Mouse (Mus musculus): ENCODE measurements around the gene Wwox. TPM values are rescaled to one million over a fixed set of nuclear protein-coding genes. Genes with fewer than 3 reads are reported as not detected.
"Not testable (repeated sequence)": the region's sequence is repeated elsewhere in the genome, so short reads cannot be mapped to it uniquely, and the experiment has no call there.

The Wwox gene
- polyA plus RNA-seq, 1 experiment from 2014 or later, result 20.0 TPM

DNA sequence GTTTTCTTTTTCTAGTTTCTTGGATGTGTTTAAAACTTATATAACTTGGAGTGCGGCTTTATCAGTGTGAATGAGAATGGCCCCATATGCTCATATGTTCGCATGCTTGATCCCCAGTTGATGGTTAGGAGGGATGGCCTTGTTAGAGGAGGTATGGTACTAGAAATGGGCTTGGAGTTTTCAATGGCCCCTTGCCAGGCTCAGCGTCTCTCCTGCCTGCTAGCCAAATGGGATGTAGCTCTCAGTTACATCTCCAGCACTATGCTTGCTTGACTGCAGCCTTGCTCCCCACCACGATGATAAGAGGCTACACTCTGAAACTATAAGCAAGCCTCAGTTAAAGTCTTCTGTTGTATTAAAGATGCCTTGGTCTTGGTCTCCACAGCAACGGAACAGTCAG is 387.5 kb downstream of the Wwox start:
- no peak for ATAC-seq (ENCODE audit: borderline replicate concordance, extremely low read depth, low FRiP score, low TSS enrichment)
- peaks cover 3% of the 10 kb centered on the region; the same call in 1 of the 2 replicates for H3K4me1 ChIP-seq
- H3K36me3 ChIP-seq, result no peaks in the 10 kb centered on the region
- no peak overlapping the region for H3K27ac ChIP-seq
- no peak overlapping the region for H3K4me2 ChIP-seq
- WGBS, result 74% methylated on average over 5 of the region's 5 CpGs
- H3K9ac ChIP-seq, result no peak overlapping the region
- no peak overlapping the region for H3K4me3 ChIP-seq
- H3K9me3 ChIP-seq, result no peaks in the 10 kb centered on the region
- no peaks in the 10 kb centered on the region for H3K27me3 ChIP-seq

- not testable (repeated sequence) for ATAC-seq (ENCODE audit: borderline replicate concordance, extremely low read depth, low FRiP score, low TSS enrichment); H3K4me2 ChIP-seq
Measured at GRCm38 (mm10) chr8:114827810-114828209, 388.4 kb downstream of the Wwox start.

DNA sequence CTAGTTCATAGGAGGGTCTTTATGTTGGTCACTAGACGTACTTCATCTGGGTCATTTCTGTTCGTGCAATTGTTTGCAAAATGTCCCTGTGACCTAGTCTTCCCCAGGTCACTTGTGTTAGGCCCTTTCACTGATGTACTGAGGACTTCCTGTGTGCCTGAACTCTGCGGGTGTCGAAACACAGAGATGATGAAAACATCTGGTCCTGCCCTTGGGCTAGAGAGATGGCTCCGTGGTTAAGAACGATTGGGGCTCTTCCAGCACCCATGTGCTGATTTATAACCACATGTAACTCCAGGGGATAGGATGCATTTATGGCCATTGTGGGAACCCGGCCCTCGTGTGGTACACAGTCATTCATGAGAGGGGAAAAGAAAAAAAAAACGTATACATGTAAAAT is 392.1 kb downstream of the Wwox start:
- H3K9me3 ChIP-seq, result no peaks in the 10 kb centered on the region
- ATAC-seq (ENCODE audit: borderline replicate concordance, extremely low read depth, low FRiP score, low TSS enrichment), result no peak
- H3K27ac ChIP-seq, result no peak overlapping the region
- WGBS, result 53% methylated on average over 9 of the region's 9 CpGs
- H3K36me3 ChIP-seq, result no peaks in the 10 kb centered on the region
- no peaks in the 10 kb centered on the region for H3K27me3 ChIP-seq
- H3K4me1 ChIP-seq, result peaks cover 8% of the 10 kb centered on the region; the same call in 1 of the 2 replicates
- no peak overlapping the region for H3K4me2 ChIP-seq
- H3K9ac ChIP-seq, result no peak overlapping the region
- H3K4me3 ChIP-seq, result no peak overlapping the region

More at GRCm38 (mm10) chr8:114827810-114828209, 388.4 kb downstream of the Wwox start:
- not testable (repeated sequence) for H3K36me3 ChIP-seq, H3K9me3 ChIP-seq, H3K27ac ChIP-seq, H3K4me3 ChIP-seq, H3K27me3 ChIP-seq, H3K9ac ChIP-seq, H3K4me1 ChIP-seq
- WGBS, result 56% methylated on average over 1 of the region's 1 CpGs

GRCm38 (mm10) chr8:114832251-114832774 is 392.9 kb downstream of the Wwox start:
- H3K4me3 ChIP-seq, result no peak overlapping the region
- ATAC-seq (ENCODE audit: borderline replicate concordance, extremely low read depth, low FRiP score, low TSS enrichment), result no peak
- no peaks in the 10 kb centered on the region for H3K9me3 ChIP-seq
- peaks cover 8% of the 10 kb centered on the region; the same call in 1 of the 2 replicates for H3K4me1 ChIP-seq
- H3K36me3 ChIP-seq, result no peaks in the 10 kb centered on the region
- H3K4me2 ChIP-seq, result no peak overlapping the region
- no peaks in the 10 kb centered on the region for H3K27me3 ChIP-seq
- H3K27ac ChIP-seq, result no peak overlapping the region
- 52% methylated on average over 8 of the region's 8 CpGs for WGBS
- H3K9ac ChIP-seq, result no peak overlapping the region

DNA sequence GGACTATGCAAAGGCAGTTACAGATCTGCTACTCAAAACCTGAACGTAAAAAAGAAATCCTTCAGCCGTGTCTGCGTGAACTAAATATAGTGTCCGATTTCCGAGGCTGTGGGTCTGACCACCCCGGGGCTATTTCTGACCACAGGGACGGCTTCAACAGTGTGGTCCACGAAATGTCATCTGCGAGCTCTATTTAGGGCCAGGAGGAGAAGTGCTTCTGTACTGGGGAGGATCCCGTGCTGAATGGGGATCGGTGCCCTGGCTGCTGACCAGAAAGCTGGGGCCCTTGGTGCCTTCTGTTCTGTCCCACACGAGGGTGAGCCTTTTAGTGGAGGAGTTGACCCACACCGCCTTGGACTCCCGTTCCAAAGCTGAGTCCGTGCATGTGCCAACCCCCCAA is 395.3 kb downstream of the Wwox start:
- Histone ChIP-seq H3K4me3 (no peak overlapping the region), H3K36me3 (no peaks in the 10 kb centered on the region), H3K27me3 (no peaks in the 10 kb centered on the region), H3K27ac (no peak overlapping the region), H3K9me3 (no peaks in the 10 kb centered on the region), H3K4me1 (peaks cover 8% of the 10 kb centered on the region; the same call in 1 of the 2 replicates), H3K4me2 (no peak overlapping the region), H3K9ac (no peak overlapping the region)
- ATAC-seq (ENCODE audit: borderline replicate concordance, extremely low read depth, low FRiP score, low TSS enrichment), result no peak
- WGBS, result 83% methylated on average over 15 of the region's 15 CpGs

- Histone ChIP-seq H3K4me1 (no peaks in the 10 kb centered on the region), H3K4me2 (no peak overlapping the region), H3K4me3 (no peak overlapping the region), H3K9ac (no peak overlapping the region), H3K27ac (no peak overlapping the region), H3K27me3 (no peaks in the 10 kb centered on the region), H3K36me3 (no peaks in the 10 kb centered on the region), H3K9me3 (no peaks in the 10 kb centered on the region)
- 88% methylated on average over 10 of the region's 10 CpGs for WGBS
- ATAC-seq (ENCODE audit: borderline replicate concordance, extremely low read depth, low FRiP score, low TSS enrichment), result no peak
Measured at GRCm38 (mm10) chr8:114839998-114840397, 400.5 kb downstream of the Wwox start.

DNA sequence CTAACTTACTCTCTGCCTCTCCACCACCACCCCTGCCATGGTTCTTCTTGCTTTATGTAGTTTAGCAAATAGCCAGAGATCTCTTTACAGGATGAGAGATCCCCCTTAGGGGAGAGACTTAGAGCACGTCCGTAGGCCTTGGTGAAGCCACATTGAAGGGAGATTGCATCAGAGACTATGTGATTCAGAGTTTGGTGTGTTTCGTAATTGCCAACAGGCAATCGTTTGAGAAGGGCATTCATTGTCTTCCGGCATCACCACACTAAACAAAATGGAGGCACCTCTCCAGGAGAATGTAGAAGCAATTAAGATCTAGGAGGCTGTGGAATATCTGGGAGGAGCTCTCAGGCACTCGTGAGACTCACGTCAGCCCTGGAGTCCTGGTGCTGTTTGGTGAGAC is 408.2 kb downstream of the Wwox start:
- no peaks in the 10 kb centered on the region for H3K36me3 ChIP-seq
- ATAC-seq (ENCODE audit: borderline replicate concordance, extremely low read depth, low FRiP score, low TSS enrichment), result no peak
- no peak overlapping the region for H3K4me2 ChIP-seq
- no peaks in the 10 kb centered on the region for H3K9me3 ChIP-seq
- H3K9ac ChIP-seq, result no peak overlapping the region
- WGBS, result 86% methylated on average over 7 of the region's 7 CpGs
- H3K4me3 ChIP-seq, result no peak overlapping the region
- H3K27ac ChIP-seq, result no peak overlapping the region
- H3K4me1 ChIP-seq, result no peaks in the 10 kb centered on the region
- no peaks in the 10 kb centered on the region for H3K27me3 ChIP-seq

DNA sequence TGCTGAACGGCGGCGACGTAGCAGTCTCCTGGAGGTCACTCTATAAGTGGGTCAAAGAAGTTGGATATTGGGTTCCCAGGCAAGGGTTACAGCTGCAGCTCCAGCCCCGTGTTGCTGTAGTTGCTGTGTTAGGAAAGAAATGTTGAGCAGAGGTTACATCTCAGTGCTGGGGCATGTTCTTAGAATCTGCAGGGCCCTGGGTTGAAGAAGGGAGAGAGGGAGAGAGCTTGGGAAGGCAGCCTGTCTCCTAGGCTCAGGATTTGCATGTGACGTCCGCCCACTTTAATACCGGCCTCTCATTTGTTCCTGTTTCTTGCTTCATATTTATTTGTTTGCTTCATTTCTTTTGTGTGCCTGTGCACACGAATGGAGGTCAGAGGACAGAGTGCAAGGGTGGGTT is 410.0 kb downstream of the Wwox start:
- 60% methylated on average over 9 of the region's 9 CpGs for WGBS
- H3K4me3 ChIP-seq, result no peak overlapping the region
- no peaks in the 10 kb centered on the region for H3K27me3 ChIP-seq
- H3K4me1 ChIP-seq, result no peaks in the 10 kb centered on the region
- H3K27ac ChIP-seq, result no peak overlapping the region
- no peaks in the 10 kb centered on the region for H3K36me3 ChIP-seq
- H3K9me3 ChIP-seq, result no peaks in the 10 kb centered on the region
- H3K4me2 ChIP-seq, result no peak overlapping the region
- no peak for ATAC-seq (ENCODE audit: borderline replicate concordance, extremely low read depth, low FRiP score, low TSS enrichment)
- H3K9ac ChIP-seq, result no peak overlapping the region

DNA sequence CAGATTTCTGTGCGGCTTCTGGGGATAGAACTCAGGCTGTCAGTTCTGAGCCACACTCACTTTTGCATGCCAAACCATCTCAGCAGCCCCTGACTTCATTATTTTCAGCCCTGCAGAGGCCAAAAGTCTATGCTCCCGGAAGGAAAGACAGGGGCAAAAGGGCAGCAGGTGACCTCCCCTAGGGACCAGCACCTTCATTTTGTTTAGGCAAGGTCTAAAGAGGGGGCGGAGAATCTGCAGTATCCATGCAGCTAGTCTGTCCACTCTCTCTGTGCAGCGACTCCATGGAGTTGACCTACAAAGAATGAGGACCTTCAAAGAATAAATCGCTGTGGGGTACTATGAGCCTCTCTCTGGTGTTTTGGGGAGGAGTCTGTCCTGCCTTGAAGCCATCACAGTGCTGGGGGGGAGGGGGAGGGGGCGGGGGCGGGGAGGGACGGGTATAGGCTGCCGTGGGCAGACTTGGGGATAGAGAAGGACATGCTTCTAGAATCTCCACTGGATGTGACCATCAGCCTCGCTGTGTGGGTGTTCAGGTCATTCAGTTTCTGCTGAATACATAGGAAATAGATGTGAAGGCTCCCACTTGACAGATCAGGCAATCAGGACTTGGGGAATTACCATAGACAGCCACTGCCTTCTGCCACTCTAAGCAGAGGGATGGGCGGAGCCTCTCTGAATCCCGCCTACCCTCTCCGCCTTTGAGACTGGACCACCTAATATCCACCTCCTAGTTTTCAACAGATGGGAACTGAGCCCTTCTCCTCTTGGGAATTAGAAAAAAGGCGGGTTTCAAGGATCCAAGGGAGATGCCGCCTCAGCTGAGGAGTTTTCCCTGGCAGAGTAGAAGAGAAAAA is 410.8 kb downstream of the Wwox start:
- Histone ChIP-seq H3K27ac (no peak overlapping the region), H3K9ac (no peak overlapping the region), H3K4me1 (no peaks in the 10 kb centered on the region), H3K27me3 (no peaks in the 10 kb centered on the region), H3K36me3 (no peaks in the 10 kb centered on the region), H3K4me3 (no peak overlapping the region), H3K4me2 (no peak overlapping the region), H3K9me3 (no peaks in the 10 kb centered on the region)
- no peak for ATAC-seq (ENCODE audit: borderline replicate concordance, extremely low read depth, low FRiP score, low TSS enrichment)
- 49% methylated on average over 15 of the region's 15 CpGs for WGBS

DNA sequence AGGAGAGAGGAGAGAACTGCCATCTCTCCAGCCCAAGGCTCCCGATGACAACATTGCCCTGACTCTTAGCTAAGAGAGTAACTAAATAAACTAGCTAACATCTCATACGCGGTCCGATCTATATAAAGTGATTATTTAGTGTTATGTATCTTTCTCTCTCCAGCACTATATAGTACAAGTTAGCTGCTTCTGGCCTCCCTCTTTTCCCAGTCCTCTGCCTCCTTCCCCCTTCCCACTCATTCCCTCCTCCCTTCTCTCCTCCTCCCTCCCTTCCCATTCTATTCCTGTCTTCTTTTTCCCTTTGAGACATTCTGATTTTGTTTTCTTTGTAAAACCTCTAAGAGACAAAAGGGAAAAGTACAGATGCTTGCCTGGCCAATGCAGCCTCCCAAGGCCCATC is 414.3 kb downstream of the Wwox start:
- no peaks in the 10 kb centered on the region for H3K36me3 ChIP-seq
- H3K9ac ChIP-seq, result no peak overlapping the region
- H3K27ac ChIP-seq, result no peak overlapping the region
- no peaks in the 10 kb centered on the region for H3K27me3 ChIP-seq
- H3K9me3 ChIP-seq, result no peaks in the 10 kb centered on the region
- H3K4me3 ChIP-seq, result no peak overlapping the region
- WGBS, result 85% methylated on average over 4 of the region's 4 CpGs
- no peaks in the 10 kb centered on the region for H3K4me1 ChIP-seq
- ATAC-seq (ENCODE audit: borderline replicate concordance, extremely low read depth, low FRiP score, low TSS enrichment), result no peak
- H3K4me2 ChIP-seq, result no peak overlapping the region

DNA sequence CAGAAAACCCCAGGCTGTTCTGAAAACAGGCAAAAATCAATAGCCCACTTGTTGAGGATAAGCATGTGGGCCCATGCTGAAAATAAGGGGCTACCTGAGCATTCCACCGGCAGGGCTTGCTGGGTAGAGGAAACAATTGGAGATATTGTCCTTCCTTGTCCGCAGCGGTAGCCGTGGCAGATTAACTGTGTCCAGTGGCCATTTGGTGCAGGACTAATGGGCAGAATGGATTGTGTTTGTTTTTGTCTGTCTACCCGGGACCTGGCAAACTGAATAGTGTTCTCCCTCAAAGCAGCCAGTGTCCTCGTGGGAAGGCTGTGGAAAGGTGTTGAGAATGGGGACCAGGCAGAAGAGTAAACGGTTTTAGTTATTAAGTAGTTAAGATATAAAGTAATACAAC is 416.4 kb downstream of the Wwox start:
- no peak for ATAC-seq (ENCODE audit: borderline replicate concordance, extremely low read depth, low FRiP score, low TSS enrichment)
- 30% methylated on average over 7 of the region's 7 CpGs for WGBS
- H3K27ac ChIP-seq, result no peak overlapping the region
- H3K9ac ChIP-seq, result no peak overlapping the region
- no peaks in the 10 kb centered on the region for H3K36me3 ChIP-seq
- H3K9me3 ChIP-seq, result no peaks in the 10 kb centered on the region
- no peak overlapping the region for H3K4me3 ChIP-seq
- H3K4me1 ChIP-seq, result no peaks in the 10 kb centered on the region
- H3K27me3 ChIP-seq, result no peaks in the 10 kb centered on the region
- H3K4me2 ChIP-seq, result no peak overlapping the region

- Histone ChIP-seq H3K4me2 (no peak overlapping the region), H3K4me1 (no peaks in the 10 kb centered on the region), H3K9me3 (no peaks in the 10 kb centered on the region), H3K9ac (no peak overlapping the region), H3K27me3 (no peaks in the 10 kb centered on the region), H3K36me3 (no peaks in the 10 kb centered on the region), H3K4me3 (no peak overlapping the region), H3K27ac (no peak overlapping the region)
- 66% methylated on average over 3 of the region's 3 CpGs for WGBS
- ATAC-seq (ENCODE audit: borderline replicate concordance, extremely low read depth, low FRiP score, low TSS enrichment), result no peak
Measured at GRCm38 (mm10) chr8:114865911-114866310, 426.5 kb downstream of the Wwox start.
